Mouse (Mus musculus) left cerebral cortex, postnatal 25 days (tissue): ENCODE data around the gene Celf1. TPM values are rescaled to one million over a fixed set of nuclear protein-coding genes. Genes with fewer than 3 reads are reported as not detected.
"Not testable (repeated sequence)": the region's sequence is repeated elsewhere in the genome, so short reads cannot be mapped to it uniquely, and the experiment has no call there.

Source experiments
- DNase-seq, 2 experiments: peaks; one replicate each; pipeline ENCODE4 v3.0.0; 2022; ENCODE audit warnings: low spot score in 2 of 2, mixed read lengths in 1 of 2
- intact Hi-C: fragments of 180-260 bp; cut with DNase I; formaldehyde crosslinking; loops from one replicate; pipeline ENCODE4 v1.15.1; 2025
- total RNA-seq, 2 experiments: library from RNA; stranded (reverse); gene quantifications; 2 replicates each; pipeline ENCODE4 v1.2.3; 2021

Gene Celf1
- 100 to 1,000 TPM; 151 to 155 TPM for total RNA-seq

DNA sequence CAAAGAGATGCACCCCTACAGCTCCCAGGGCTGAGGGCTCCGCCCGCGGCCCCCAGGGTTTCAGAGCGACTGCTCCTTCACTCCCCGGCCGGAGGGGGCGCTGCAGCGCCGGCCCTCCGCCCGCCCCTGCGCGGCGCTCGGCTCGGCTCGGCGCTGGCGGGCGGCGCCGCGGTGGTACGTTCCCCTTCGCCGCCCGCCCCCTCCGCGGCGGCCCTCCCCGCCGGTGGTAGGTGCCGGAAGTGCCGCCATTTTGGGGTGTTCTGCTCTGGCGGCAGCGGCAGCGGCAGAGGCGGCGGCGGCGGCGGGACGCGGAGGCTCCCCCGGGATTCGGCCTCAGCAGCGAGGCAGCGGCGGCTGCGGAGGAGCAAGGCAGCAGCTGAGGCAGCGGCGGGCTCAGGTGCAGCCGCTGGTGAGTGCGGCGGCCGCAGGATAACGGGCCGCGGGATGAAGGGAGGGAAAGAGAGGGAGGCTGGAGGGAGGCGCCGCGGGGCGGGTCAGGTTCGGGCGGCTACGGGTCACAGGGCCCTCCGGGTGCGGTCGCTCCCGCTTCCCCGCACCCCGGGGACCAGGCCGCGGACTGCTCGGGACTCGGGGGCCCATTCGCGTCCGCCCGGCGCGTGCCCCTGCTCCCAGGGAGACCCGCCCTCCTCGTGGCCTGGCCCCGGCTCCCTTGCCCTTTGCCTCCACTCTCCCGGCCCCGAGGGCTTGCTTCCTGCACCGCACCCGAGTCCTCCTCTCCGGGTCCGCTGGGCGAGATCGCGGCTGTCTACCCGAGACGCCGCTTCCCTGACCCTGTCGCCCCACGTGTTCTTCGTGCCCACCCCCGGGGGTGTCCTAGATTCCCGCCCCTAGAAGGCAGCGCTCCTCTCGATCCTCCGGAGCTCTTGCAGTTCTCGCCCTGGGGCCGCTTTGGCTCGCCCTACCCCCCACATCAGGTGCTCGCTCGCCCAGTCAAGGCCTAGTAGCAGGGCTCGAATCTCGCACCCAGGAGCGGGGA lies at the start of gene Celf1:
Gene Celf1, plus strand, starts transcription at position 150 of the 997 bp plus-strand sequence.
- intact Hi-C loops, result loop anchor here (2.0 to 5.0 kb wide), 2 partner anchors 24 to 112 kb away; partner anchors contain the start of gene Psmc3
- peak; percentile 85 for DNase-seq

DNA sequence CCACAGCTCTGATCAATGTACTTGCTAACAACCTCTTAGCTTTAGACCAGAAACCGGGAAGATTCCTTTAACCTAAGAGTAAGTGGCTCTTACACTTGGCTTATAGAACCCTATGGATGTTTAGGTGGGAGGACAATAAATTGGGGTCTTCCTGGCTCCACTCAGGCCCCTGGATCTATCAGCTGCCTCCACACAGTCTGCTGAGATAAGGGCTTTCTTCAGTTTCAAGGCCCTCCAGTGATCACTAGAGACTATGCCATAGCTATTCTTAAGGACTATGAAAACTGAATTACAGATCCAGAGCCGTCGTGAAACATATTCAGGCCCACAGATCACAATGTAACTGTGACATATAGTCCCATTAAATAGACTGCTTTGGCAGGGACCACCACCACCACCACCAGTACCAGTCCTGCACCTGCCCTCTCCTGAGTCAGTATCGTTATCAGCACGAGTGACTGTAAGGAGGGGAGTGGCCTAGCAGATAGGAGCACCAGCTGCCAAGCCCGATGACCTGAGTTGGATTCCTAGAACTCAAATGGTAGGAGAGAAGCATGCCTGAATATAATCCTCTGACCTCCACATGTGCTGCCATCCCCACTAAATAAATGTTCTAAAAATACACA lies 46.4 kb upstream of the Celf1 start:
- intact Hi-C loops, result no loop called here
- DNase-seq, result no peak

- DNase-seq, intact Hi-C loops: not testable (repeated sequence)
Observed at GRCm38 (mm10) chr2:90894299-90894677, 45.9 kb upstream of the Celf1 start.

GRCm38 (mm10) chr2:90903398-90903797 lies 36.8 kb upstream of the Celf1 start:
- intact Hi-C loops, result loop anchor here (5.0 kb wide), 1 partner anchor 36 kb away; no protein-coding TSS in a partner anchor
- no peak for DNase-seq

DNA sequence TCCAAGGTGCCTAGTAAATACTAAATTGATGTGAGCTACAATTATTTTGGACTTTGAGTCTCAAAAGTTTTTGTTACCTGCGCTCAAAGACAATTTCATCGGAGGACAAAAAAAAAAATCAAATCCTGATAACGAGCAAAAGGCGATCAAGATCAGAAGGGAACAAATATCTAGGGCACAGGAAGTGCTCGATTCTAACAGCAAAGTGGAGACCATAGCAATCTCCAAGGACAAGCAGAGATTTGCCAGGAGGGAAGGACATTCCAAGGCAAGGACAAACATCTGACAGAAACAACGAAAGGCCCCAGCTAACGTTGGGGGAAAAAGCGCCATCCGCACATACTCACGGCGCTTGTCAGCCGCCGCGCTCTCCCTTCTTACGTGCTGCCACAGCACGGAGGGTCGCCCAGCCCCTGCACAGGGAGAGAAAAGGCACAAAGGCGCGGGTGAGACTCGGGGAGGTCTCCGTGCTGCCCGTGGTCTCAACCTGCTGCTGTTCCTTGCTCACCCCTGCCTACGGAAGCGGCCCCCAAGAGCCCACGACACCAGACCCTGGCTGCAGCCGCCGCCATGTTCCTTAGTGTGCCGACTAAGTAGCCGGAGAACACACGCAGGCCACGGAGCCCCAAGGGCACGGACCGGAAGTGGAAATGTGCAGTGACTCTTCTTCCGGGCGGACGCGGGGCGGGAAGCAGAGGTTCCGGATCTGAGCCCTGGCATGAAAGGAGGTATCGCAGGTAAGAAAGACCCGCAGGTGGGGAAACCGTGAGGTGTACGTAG lies 35.9 kb upstream of the Celf1 start, which contains the start of the genes Kbtbd4 and Ndufs3:
Gene Kbtbd4, plus strand, starts transcription at position 665 of the 780 bp plus-strand sequence.
Gene Ndufs3, minus strand, starts transcription at position 752 of the 780 bp plus-strand sequence.
- DNase-seq, result peak; percentile 87 to 92
- intact Hi-C loops, result loop anchor here (5.0 kb wide), 1 partner anchor 37 kb away; no protein-coding TSS in a partner anchor

DNA sequence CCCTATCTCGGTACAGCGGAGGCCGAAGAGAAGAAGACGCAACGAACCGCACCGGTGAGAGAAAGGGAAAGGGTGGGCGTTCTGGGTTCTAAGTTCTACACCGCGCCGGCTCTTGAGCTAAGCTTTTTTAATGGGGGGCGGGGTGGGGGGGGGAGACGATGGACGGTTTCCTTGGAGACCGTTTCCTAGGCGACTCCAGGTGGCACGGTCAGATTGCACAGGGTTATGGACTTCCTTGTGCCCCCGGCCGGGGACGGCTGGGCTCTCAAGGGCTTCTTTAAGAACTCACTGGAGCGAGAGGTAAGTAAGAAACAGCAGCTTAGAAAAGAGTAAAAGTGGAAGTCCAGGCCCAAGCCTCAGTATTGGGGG lies 35.3 kb upstream of the Celf1 start:
- no peak for DNase-seq
- intact Hi-C loops, result loop anchor here (5.0 kb wide), 1 partner anchor 38 kb away; no protein-coding TSS in a partner anchor

DNA sequence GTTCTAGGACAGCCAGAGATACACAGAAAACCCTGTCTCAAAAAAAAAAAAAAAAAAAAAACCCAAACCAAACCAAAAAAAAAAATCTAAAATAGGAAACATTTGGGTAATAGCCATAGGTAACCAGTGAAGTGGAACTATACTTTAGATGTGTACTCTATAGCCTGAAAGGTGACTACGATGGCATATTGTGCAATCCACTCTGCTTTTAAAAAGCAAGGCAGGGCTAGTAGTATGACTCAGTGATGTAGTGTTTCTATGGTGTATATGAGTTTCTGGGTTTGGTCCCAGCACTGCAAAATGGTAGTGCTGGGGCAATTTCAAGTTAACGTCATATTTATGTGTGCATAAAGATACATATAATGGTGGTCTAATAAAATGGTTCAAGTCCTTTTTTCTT lies 33.5 kb upstream of the Celf1 start:
- intact Hi-C loops, result no loop called here
- DNase-seq, result no peak

DNA sequence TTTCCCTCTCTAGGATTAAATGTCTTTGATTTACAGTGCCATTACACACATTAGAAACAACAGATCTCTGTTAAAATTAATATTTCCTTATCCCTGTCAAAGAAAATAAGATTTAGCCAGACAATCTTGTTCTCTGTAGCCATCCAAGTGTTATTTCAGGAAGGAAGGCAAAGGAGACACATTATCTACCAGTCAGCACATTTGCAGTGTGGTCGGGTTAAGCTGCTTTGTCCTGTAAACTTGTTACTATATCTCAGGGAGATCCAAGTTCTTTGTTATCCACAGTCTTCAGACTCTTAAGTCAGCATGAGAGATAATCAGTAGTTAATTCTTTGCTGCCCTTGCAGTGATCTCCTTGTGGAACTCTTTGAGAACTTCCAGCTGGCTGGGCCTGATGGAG lies 29.3 kb upstream of the Celf1 start:
- intact Hi-C loops, result no loop called here
- no peak for DNase-seq

- no peak for DNase-seq
- intact Hi-C loops, result no loop called here
Observed at GRCm38 (mm10) chr2:90911668-90912067, 28.5 kb upstream of the Celf1 start.

- intact Hi-C loops, result no loop called here
- no peak for DNase-seq
Observed at GRCm38 (mm10) chr2:90913671-90914070, 26.5 kb upstream of the Celf1 start.

DNA sequence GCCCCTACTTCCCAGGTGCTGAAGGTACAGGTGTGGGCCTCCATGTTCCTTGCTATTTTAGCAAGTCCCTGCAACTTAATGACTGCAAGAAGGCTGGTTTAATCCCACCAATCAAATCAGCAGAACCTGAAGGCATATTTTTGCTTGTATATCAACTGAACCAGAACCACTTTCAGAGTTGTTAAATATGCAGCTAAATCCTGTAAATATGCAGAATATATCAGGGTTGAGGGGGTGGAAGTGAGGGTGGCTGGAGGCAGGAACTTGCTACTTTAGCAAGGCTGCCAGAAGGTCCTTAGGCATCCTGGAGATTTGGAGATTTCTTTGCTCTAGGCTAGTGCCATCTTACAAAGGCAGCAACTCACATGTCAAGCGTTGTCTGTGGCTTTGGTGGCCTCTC lies 24.7 kb upstream of the Celf1 start:
- intact Hi-C loops, result loop anchor here (5.0 kb wide), 2 partner anchors 48 to 147 kb away; no protein-coding TSS in a partner anchor
- peak in 1 of 2 experiments; percentile 59 for DNase-seq

- DNase-seq, result no peak
- intact Hi-C loops, result loop anchor here (5.0 kb wide), 2 partner anchors 49 to 146 kb away; no protein-coding TSS in a partner anchor
Observed at GRCm38 (mm10) chr2:90916560-90917232, 23.5 kb upstream of the Celf1 start.

DNA sequence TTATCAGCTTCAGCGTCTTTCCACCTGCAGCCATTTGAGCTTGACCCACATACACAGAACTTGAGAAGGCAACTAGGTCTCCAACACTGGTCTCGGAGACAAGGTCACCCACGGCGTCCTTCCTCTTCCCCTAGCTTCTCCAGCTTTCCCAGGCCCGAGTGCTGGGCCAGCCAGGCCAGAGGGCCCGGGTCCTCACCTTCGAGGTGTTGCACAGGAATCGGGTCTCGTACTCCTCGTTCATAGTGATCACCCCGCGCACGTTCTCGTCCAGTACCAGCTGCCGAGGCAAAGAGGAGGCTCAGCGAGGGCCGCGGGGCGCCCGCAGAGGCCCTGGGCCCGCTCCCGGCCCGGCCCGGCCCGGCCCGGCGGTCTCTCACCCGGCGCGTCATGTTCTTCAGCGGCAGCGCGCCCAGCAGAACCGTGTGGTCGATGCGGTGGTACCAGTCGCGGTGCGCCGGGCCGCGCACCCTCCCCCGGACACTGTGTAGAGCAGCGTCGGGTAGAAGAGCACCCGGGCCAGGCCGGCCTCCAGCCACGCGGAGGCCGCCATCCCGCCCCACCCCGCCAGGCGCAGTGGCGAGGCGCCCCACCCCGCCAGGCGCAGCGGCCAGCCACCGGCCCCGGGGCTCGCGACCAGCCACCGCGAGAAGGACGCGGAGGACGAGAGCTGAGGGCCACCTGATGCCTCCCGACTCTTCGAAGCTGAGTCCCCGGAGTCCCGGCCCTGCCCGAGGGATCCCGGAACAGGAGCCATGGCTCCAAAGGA lies 22.8 kb upstream of the Celf1 start:
- peak; percentile 43 to 58 for DNase-seq
- intact Hi-C loops, result loop anchor here (5.0 kb wide), 2 partner anchors 50 to 145 kb away; no protein-coding TSS in a partner anchor

- intact Hi-C loops, result loop anchor here (5.0 kb wide), 2 partner anchors 51 to 144 kb away; no protein-coding TSS in a partner anchor
- DNase-seq, result peak in 1 of 2 experiments; percentile 29
Observed at GRCm38 (mm10) chr2:90917999-90918698, 22.0 kb upstream of the Celf1 start.

DNA sequence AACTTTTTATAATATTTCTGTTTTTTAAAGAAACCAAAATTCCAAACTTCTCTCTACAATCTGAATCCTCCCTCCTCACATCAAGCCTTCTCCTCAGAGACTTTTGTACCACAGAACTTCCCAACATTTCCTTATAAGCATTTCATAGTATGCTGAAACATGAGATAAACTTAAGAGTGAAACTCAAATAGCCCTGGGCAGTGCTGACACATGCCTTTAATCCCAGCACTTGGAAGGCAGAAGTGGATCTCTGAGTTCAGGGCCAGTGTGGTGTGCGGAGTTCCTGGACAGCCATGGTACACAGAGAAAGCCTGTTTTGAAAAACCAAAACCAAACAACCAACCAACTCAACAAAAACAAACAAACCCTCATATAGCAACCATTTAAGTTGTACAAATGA lies 19.0 kb upstream of the Celf1 start:
- no peak for DNase-seq
- intact Hi-C loops, result no loop called here

- intact Hi-C loops, result no loop called here
- DNase-seq, result no peak
Observed at GRCm38 (mm10) chr2:90922636-90923035, 17.5 kb upstream of the Celf1 start.

DNA sequence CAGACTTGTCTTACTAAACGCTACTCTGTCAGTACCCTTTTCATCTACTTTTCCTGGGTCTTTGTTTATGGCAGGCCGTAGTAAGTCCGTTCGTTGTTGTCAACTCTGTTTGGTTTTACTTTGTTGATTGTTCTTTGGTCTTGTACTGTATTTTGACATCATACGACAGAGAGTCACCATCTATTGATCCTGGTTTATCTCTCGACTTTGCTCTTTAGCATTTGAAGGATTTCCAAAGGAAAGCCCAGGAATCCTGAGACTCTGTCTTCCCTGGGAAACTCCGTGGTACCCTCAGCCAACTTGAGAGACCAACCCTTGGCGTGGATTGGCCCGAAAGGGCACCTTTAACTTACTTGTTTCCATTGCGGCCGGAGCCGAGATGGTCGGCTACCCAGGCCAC lies 11.6 kb upstream of the Celf1 start:
- DNase-seq, result no peak
- intact Hi-C loops, result no loop called here
